8 mouse cellular contexts compared by ENCODE assay signal in genomic region chr6:52172501-52172900, GRCm38 (mm10). TPM values are rescaled to one million over a fixed set of nuclear protein-coding genes. Genes with fewer than 3 reads are reported as not detected.
DNase-seq lines count a peak whose midpoint lies in the region; ATAC-seq lines count a peak whose summit lies in the region.

No protein-coding gene starts in this region.

- no peak overlapping the region for H3K27ac ChIP-seq in embryonic facial prominence, embryonic 13.5 days
- peak overlapping the region; percentile 81 for H3K27ac ChIP-seq in limb, embryonic 10.5 days
- H3K27ac ChIP-seq in midbrain, embryonic 12.5 days (replicated peaks): no peak overlapping the region

- H3K9me3 ChIP-seq in embryonic facial prominence, embryonic 13.5 days: no peaks in the 10 kb centered on the region
- no peaks in the 10 kb centered on the region for H3K9me3 ChIP-seq in limb, embryonic 10.5 days (replicated peaks)
- H3K9me3 ChIP-seq in midbrain, embryonic 12.5 days: no peaks in the 10 kb centered on the region

- H3K27me3 ChIP-seq in embryonic facial prominence, embryonic 13.5 days: peaks cover 99% of the 10 kb centered on the region
- peaks cover 77% of the 10 kb centered on the region for H3K27me3 ChIP-seq in limb, embryonic 10.5 days (ENCODE audit: low read depth, poor library complexity, severe bottlenecking)
- peaks cover 93% of the 10 kb centered on the region for H3K27me3 ChIP-seq in midbrain, embryonic 12.5 days

- DNase-seq in cerebellum, postnatal 10 days: peak; percentile 60 to 76
- DNase-seq in cerebellum, adult 9-11 months: no peak
- peak; percentile 64 to 69 for DNase-seq in heart, postnatal 10 days
- peak; percentile 97 for DNase-seq in limb, embryonic 10.5 days (ENCODE audit: low spot score)
- no peak for DNase-seq in frontal cortex, postnatal 10 days (ENCODE audit: low spot score in 2 of 2)

- WGBS in embryonic facial prominence, embryonic 13.5 days: under 1% methylated on average over 35 of the region's 35 CpGs
- under 1% methylated on average over 35 of the region's 35 CpGs for WGBS in limb, embryonic 10.5 days
- WGBS in midbrain, embryonic 12.5 days: 1% methylated on average over 35 of the region's 35 CpGs

- no peak for ATAC-seq in embryonic facial prominence, embryonic 13.5 days (ENCODE audit: insufficient number of reproducible peaks, insufficient read depth, low FRiP score, low TSS enrichment, low read depth)
- ATAC-seq in midbrain, embryonic 12.5 days (ENCODE audit: low FRiP score, low read depth): no peak
- ATAC-seq in granulocyte monocyte progenitor cell, adult 5-6 weeks (replicated peaks; ENCODE audit: poor library complexity, severe bottlenecking): no peak

- peaks cover 13% of the 10 kb centered on the region for H3K4me1 ChIP-seq in embryonic facial prominence, embryonic 13.5 days
- peaks cover 98% of the 10 kb centered on the region for H3K4me1 ChIP-seq in limb, embryonic 10.5 days
- peaks cover 10% of the 10 kb centered on the region for H3K4me1 ChIP-seq in midbrain, embryonic 12.5 days

- H3K4me3 ChIP-seq in embryonic facial prominence, embryonic 13.5 days: peak overlapping the region; percentile 23
- H3K4me3 ChIP-seq in limb, embryonic 10.5 days: peak overlapping the region; percentile 47
- peak overlapping the region; percentile 15 for H3K4me3 ChIP-seq in midbrain, embryonic 12.5 days

- intact Hi-C loops in heart, postnatal 10 days (cut with DNase I): no loop called here

- no peaks in the 10 kb centered on the region for H3K36me3 ChIP-seq in embryonic facial prominence, embryonic 13.5 days
- peaks cover 21% of the 10 kb centered on the region for H3K36me3 ChIP-seq in limb, embryonic 10.5 days
- H3K36me3 ChIP-seq in midbrain, embryonic 12.5 days: no peaks in the 10 kb centered on the region

- peak overlapping the region; percentile 48 for H3K4me2 ChIP-seq in embryonic facial prominence, embryonic 13.5 days
- peak overlapping the region; percentile 27 for H3K4me2 ChIP-seq in midbrain, embryonic 12.5 days (replicated peaks)

- no peak overlapping the region for H3K9ac ChIP-seq in embryonic facial prominence, embryonic 13.5 days
- no peak overlapping the region for H3K9ac ChIP-seq in midbrain, embryonic 12.5 days (replicated peaks)

RNA-seq across cellular contexts. Expression of gene 5730596B20Rik, which starts 4.8 kb away (rescaled TPM):
- polyA plus RNA-seq in embryonic facial prominence, embryonic 13.5 days (2015; fragmentation: Nextera tagmentation; extraction: Ambion mirVana): 0.08 TPM in 1 of 2 replicates, not detected in the other
- total RNA-seq in heart, postnatal 10 days (2021): under 1 TPM; 0.10 to 0.17 TPM
- polyA plus RNA-seq in limb, embryonic 10.5 days (2016; fragmentation: Nextera tagmentation; extraction: Ambion mirVana): 1.1 and 1.3 TPM in 2 replicates
- polyA plus RNA-seq in midbrain, embryonic 12.5 days (2016; fragmentation: Nextera tagmentation; extraction: Ambion mirVana): not detected in 2 replicates
- total RNA-seq in granulocyte monocyte progenitor cell, adult 5-6 weeks (2014; fragmentation: Nextera tagmentation): not detected in 2 replicates
- not detected in 2 replicates for total RNA-seq in granulocyte monocyte progenitor cell, adult 5-6 weeks (2017)

RNA-seq across cellular contexts. Expression of gene Hoxa2, which starts 7.9 kb away (rescaled TPM):
- polyA plus RNA-seq in embryonic facial prominence, embryonic 13.5 days (2015; fragmentation: Nextera tagmentation; extraction: Ambion mirVana): 0.19 and 1.6 TPM in 2 replicates
- 1 to 10 TPM in 1 of 2 experiments, under 1 TPM in 1; 0.98 to 1.0 TPM for total RNA-seq in heart, postnatal 10 days (2021)
- 4.5 and 5.3 TPM in 2 replicates for polyA plus RNA-seq in limb, embryonic 10.5 days (2016; fragmentation: Nextera tagmentation; extraction: Ambion mirVana)
- 0.13 TPM in 1 of 2 replicates, not detected in the other for polyA plus RNA-seq in midbrain, embryonic 12.5 days (2016; fragmentation: Nextera tagmentation; extraction: Ambion mirVana)
- total RNA-seq in granulocyte monocyte progenitor cell, adult 5-6 weeks (2014; fragmentation: Nextera tagmentation): 0.53 TPM in 1 of 2 replicates, not detected in the other
- total RNA-seq in granulocyte monocyte progenitor cell, adult 5-6 weeks (2017): not detected in 2 replicates

RNA-seq across cellular contexts. Expression of gene Hoxa1, which starts 14.4 kb away (rescaled TPM):
- polyA plus RNA-seq in embryonic facial prominence, embryonic 13.5 days (2015; fragmentation: Nextera tagmentation; extraction: Ambion mirVana): 0.21 and 0.84 TPM in 2 replicates
- under 1 TPM; 0.22 to 0.30 TPM for total RNA-seq in heart, postnatal 10 days (2021)
- polyA plus RNA-seq in limb, embryonic 10.5 days (2016; fragmentation: Nextera tagmentation; extraction: Ambion mirVana): 1.3 and 1.9 TPM in 2 replicates
- 0.48 and 0.83 TPM in 2 replicates for polyA plus RNA-seq in midbrain, embryonic 12.5 days (2016; fragmentation: Nextera tagmentation; extraction: Ambion mirVana)
- 0.43 TPM in 1 of 2 replicates, not detected in the other for total RNA-seq in granulocyte monocyte progenitor cell, adult 5-6 weeks (2014; fragmentation: Nextera tagmentation)
- total RNA-seq in granulocyte monocyte progenitor cell, adult 5-6 weeks (2017): 0.46 TPM in 1 of 2 replicates, not detected in the other

RNA-seq across cellular contexts. Expression of gene Hoxa4, which starts 19.1 kb away (rescaled TPM):
- 0.46 TPM in 1 of 2 replicates, not detected in the other for polyA plus RNA-seq in embryonic facial prominence, embryonic 13.5 days (2015; fragmentation: Nextera tagmentation; extraction: Ambion mirVana)
- total RNA-seq in heart, postnatal 10 days (2021): 1 to 10 TPM in 1 of 2 experiments, under 1 TPM in 1; 0.69 to 1.3 TPM
- 1.6 and 1.8 TPM in 2 replicates for polyA plus RNA-seq in limb, embryonic 10.5 days (2016; fragmentation: Nextera tagmentation; extraction: Ambion mirVana)
- polyA plus RNA-seq in midbrain, embryonic 12.5 days (2016; fragmentation: Nextera tagmentation; extraction: Ambion mirVana): not detected in 2 replicates
- 0.15 and 1.5 TPM in 2 replicates for total RNA-seq in granulocyte monocyte progenitor cell, adult 5-6 weeks (2014; fragmentation: Nextera tagmentation)
- 0.17 and 0.41 TPM in 2 replicates for total RNA-seq in granulocyte monocyte progenitor cell, adult 5-6 weeks (2017)

RNA-seq across cellular contexts. Expression of gene Hoxa5, which starts 31.9 kb away (rescaled TPM):
- polyA plus RNA-seq in embryonic facial prominence, embryonic 13.5 days (2015; fragmentation: Nextera tagmentation; extraction: Ambion mirVana): 0.18 and 4.8 TPM in 2 replicates
- total RNA-seq in heart, postnatal 10 days (2021): 1 to 10 TPM; 1.2 to 1.6 TPM
- polyA plus RNA-seq in limb, embryonic 10.5 days (2016; fragmentation: Nextera tagmentation; extraction: Ambion mirVana): 9.8 and 10.4 TPM in 2 replicates
- not detected in 2 replicates for polyA plus RNA-seq in midbrain, embryonic 12.5 days (2016; fragmentation: Nextera tagmentation; extraction: Ambion mirVana)
- total RNA-seq in granulocyte monocyte progenitor cell, adult 5-6 weeks (2014; fragmentation: Nextera tagmentation): 2.3 and 2.8 TPM in 2 replicates
- 0.36 and 0.43 TPM in 2 replicates for total RNA-seq in granulocyte monocyte progenitor cell, adult 5-6 weeks (2017)

Comparison
In these comparisons a context has a peak if more than half of its experiments do, and no peak if none do; other contexts are left out.
1. DNase-seq: peak in cerebellum, postnatal 10 days (2 of 2), heart, postnatal 10 days (2 of 2) and limb, embryonic 10.5 days (single experiment); none in cerebellum, adult 9-11 months (single experiment) and frontal cortex, postnatal 10 days (0 of 2).
2. Peak in every context shown above with its lines, with median percentiles within 50 percentile points of each other: H3K4me3 ChIP-seq.